In genomic region chr6:136436151-136436550, GRCm38 (mm10) we compare ENCODE assay signal across 20 mouse cellular contexts. TPM values are rescaled to one million over a fixed set of nuclear protein-coding genes. Genes with fewer than 3 reads are reported as not detected.
"Had no signal": no experiment of that assay in that cellular context is flagged by ENCODE, and none has a peak within 500 bp of the region (broad histone marks: within the 10 kb centered on the region; RNA-seq: fewer than 3 reads in every experiment).

No protein-coding gene starts in this region.

RNA-seq across cellular contexts. Expression of gene E330021D16Rik, which starts 20.8 kb away (rescaled TPM):
- polyA plus RNA-seq: heart, embryonic 11.5 days; heart, embryonic 12.5 days; heart, embryonic 13.5 days; heart, embryonic 14.5 days; heart, embryonic 15.5 days; heart, embryonic 16.5 days; heart, postnatal 0 days; hindbrain, embryonic 10.5 days; hindbrain, embryonic 11.5 days; hindbrain, embryonic 12.5 days; hindbrain, embryonic 13.5 days; hindbrain, embryonic 14.5 days; hindbrain, embryonic 15.5 days; hindbrain, embryonic 16.5 days; hindbrain, postnatal 0 days; intestine, embryonic 14.5 days; intestine, embryonic 15.5 days; intestine, embryonic 16.5 days; intestine, postnatal 0 days; large intestine, adult 2 months had no signal
